Mouse (Mus musculus) testis, adult 2 months (tissue): ENCODE data around the gene Ss18l2. TPM values are rescaled to one million over a fixed set of nuclear protein-coding genes. Genes with fewer than 3 reads are reported as not detected.
A peak's percentile ranks its signal among the peaks of the same experiment; 100 is the strongest.

Source experiments
- H3K27ac ChIP-seq: fragments of 200-500 bp; 2 replicates; pipeline ENCODE4 v1.5.1; 2012; ENCODE audit warnings: low read depth, low read length; ENCODE audit not compliant: control insufficient read depth, insufficient read depth
- H3K27me3 ChIP-seq: fragments of 200-500 bp; 2 replicates; pipeline ENCODE4 v1.6.1; 2012; ENCODE audit warnings: mild to moderate bottlenecking, low read length, moderate library complexity; ENCODE audit not compliant: control insufficient read depth, insufficient read depth
- H3K36me3 ChIP-seq: fragments of 200-500 bp; 2 replicates; pipeline ENCODE4 v1.6.1; 2012; ENCODE audit warnings: mild to moderate bottlenecking, low read length; ENCODE audit not compliant: control insufficient read depth, insufficient read depth
- H3K4me1 ChIP-seq: fragments of 200-500 bp; 2 replicates; pipeline ENCODE4 v1.6.1; 2012; ENCODE audit warnings: low read length; ENCODE audit not compliant: control insufficient read depth, insufficient read depth
- H3K4me3 ChIP-seq: fragments of 200-500 bp; 2 replicates; pipeline ENCODE4 v1.5.1; 2012; ENCODE audit warnings: low read depth, mild to moderate bottlenecking, low read length, moderate library complexity, mixed read lengths; ENCODE audit not compliant: control insufficient read depth
- CTCF ChIP-seq: fragments of 200-500 bp; IDR thresholded peaks from 2 replicates; pipeline ENCODE4 v1.5.1; 2012; ENCODE audit warnings: low read depth, mild to moderate bottlenecking, inconsistent platforms, low read length, moderate library complexity; ENCODE audit not compliant: control insufficient read depth, insufficient read depth, insufficient replicate concordance
- POLR2A ChIP-seq: fragments of 200-500 bp; IDR thresholded peaks from 2 replicates; pipeline ENCODE4 v1.6.1; 2012; ENCODE audit warnings: low read depth, mild to moderate bottlenecking, inconsistent platforms, low read length, moderate library complexity; ENCODE audit not compliant: control insufficient read depth
- polyA plus RNA-seq: library from polyadenylated mRNA; depleted of rRNA; stranded (reverse); fragments of >200 nt; gene quantifications from 2 replicates; pipeline ENCODE4 v1.2.3, GENCODE M21; 2012

Gene Ss18l2
- polyA plus RNA-seq, 1 experiment = 11.6 TPM

GRCm38 (mm10) chr9:121704261-121704645, 5.9 kb upstream of the Ss18l2 start:
- Histone ChIP-seq H3K27ac (no peak overlapping the region), H3K4me3 (peak overlapping the region; percentile 92), H3K27me3 (no peaks in the 10 kb centered on the region), H3K36me3 (no peaks in the 10 kb centered on the region), H3K4me1 (peaks cover 13% of the 10 kb centered on the region)
- TF ChIP-seq POLR2A (no peak), CTCF (no peak)

GRCm38 (mm10) chr9:121704646-121705625, 5.2 kb upstream of the Ss18l2 start, which contains the start of gene Sec22c:
TSS of gene Sec22c (minus strand) at chr9:121705490.
- peak; percentile 65 for TF ChIP-seq POLR2A
- TF ChIP-seq CTCF = no peak
- Histone ChIP-seq H3K27ac (peak within 1 kb of the TSS; percentile 29), H3K4me3 (peak within 1 kb of the TSS; percentile 92), H3K27me3 (no peaks in the 10 kb centered on the region), H3K4me1 (peaks cover 15% of the 10 kb centered on the region), H3K36me3 (no peaks in the 10 kb centered on the region)

GRCm38 (mm10) chr9:121706029-121706675, 4.0 kb upstream of the Ss18l2 start:
- TF ChIP-seq POLR2A (no peak), CTCF (no peak)
- Histone ChIP-seq H3K4me1 (peaks cover 17% of the 10 kb centered on the region), H3K27ac (no peak overlapping the region), H3K27me3 (no peaks in the 10 kb centered on the region), H3K4me3 (no peak overlapping the region), H3K36me3 (no peaks in the 10 kb centered on the region)

GRCm38 (mm10) chr9:121707801-121708200, 2.3 kb upstream of the Ss18l2 start:
- H3K36me3 ChIP-seq = no peaks in the 10 kb centered on the region
- H3K4me3 ChIP-seq = no peak overlapping the region
- TF ChIP-seq POLR2A (no peak), CTCF (no peak)
- H3K27ac ChIP-seq = no peak overlapping the region
- H3K27me3 ChIP-seq = no peaks in the 10 kb centered on the region
- H3K4me1 ChIP-seq = peaks cover 17% of the 10 kb centered on the region

- TF ChIP-seq POLR2A = no peak
- no peak for TF ChIP-seq CTCF
- no peaks in the 10 kb centered on the region for H3K36me3 ChIP-seq
- H3K27ac ChIP-seq = no peak overlapping the region
- H3K27me3 ChIP-seq = no peaks in the 10 kb centered on the region
- peaks cover 17% of the 10 kb centered on the region for H3K4me1 ChIP-seq
- no peak overlapping the region for H3K4me3 ChIP-seq
Measured at GRCm38 (mm10) chr9:121708506-121709486, 1.3 kb upstream of the Ss18l2 start.

GRCm38 (mm10) chr9:121710584-121710975, 451 bp downstream of the Ss18l2 start:
- Histone ChIP-seq H3K36me3 (no peaks in the 10 kb centered on the region), H3K4me3 (peak overlapping the region; percentile 74), H3K27me3 (no peaks in the 10 kb centered on the region), H3K27ac (peak overlapping the region; percentile 5; the same call in 1 of the 2 replicates), H3K4me1 (peaks cover 8% of the 10 kb centered on the region)
- TF ChIP-seq CTCF = no peak
- TF ChIP-seq POLR2A = no peak

- H3K27me3 ChIP-seq = no peaks in the 10 kb centered on the region
- TF ChIP-seq CTCF (no peak), POLR2A (no peak)
- H3K4me1 ChIP-seq = peaks cover 8% of the 10 kb centered on the region
- no peak overlapping the region for H3K27ac ChIP-seq
- H3K36me3 ChIP-seq = no peaks in the 10 kb centered on the region
- H3K4me3 ChIP-seq = no peak overlapping the region
Measured at GRCm38 (mm10) chr9:121717048-121717447, 6.9 kb downstream of the Ss18l2 start.
